Mouse (Mus musculus): ENCODE results near the gene Zfp444. TPM values are rescaled to one million over a fixed set of nuclear protein-coding genes. Genes with fewer than 3 reads are reported as not detected.
A peak's percentile ranks its signal among the peaks of the same experiment; 100 is the strongest.
"Not testable (repeated sequence)": the region's sequence is repeated elsewhere in the genome, so short reads cannot be mapped to it uniquely, and the experiment has no call there.

Zfp444 gene
- total RNA-seq, 2 experiments from 2014 or later = 11.8 to 15.2 TPM

- DNase-seq = no peak
Measured at GRCm38 (mm10) chr7:6162172-6162571, 9.9 kb upstream of the Zfp444 start.

- no peak for DNase-seq
Measured at GRCm38 (mm10) chr7:6164671-6165070, 7.4 kb upstream of the Zfp444 start.

GRCm38 (mm10) chr7:6169403-6169802, 2.6 kb upstream of the Zfp444 start:
- DNase-seq = peak; percentile 52

DNA sequence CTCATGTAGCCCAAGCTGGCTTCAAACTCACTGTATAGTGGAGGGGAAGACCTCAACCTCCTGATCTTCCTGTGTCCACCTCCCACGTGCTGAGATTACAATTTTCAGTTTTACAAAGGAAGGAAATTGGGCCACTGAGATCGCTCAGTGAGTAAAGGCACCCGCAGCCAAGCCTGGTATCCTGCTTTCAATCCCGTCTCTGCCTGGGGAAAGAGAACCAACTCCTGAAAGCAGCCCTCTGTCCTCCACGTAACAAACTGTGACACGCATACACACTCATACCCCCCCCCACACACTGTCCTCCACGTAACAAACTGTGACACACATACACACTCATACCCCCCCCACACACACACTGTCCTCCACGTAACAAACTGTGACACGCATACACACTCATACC, 1.6 kb upstream of the Zfp444 start:
- DNase-seq = no peak

- DNase-seq = no peak
Measured at GRCm38 (mm10) chr7:6170871-6171270, 1.2 kb upstream of the Zfp444 start.

- DNase-seq = peak; percentile 73
Measured at GRCm38 (mm10) chr7:6171444-6172005, 501 bp upstream of the Zfp444 start.

- DNase-seq = no peak
Measured at GRCm38 (mm10) chr7:6172674-6173244, 733 bp downstream of the Zfp444 start.

- DNase-seq = no peak
Measured at GRCm38 (mm10) chr7:6173872-6174271, 1.8 kb downstream of the Zfp444 start.

DNA sequence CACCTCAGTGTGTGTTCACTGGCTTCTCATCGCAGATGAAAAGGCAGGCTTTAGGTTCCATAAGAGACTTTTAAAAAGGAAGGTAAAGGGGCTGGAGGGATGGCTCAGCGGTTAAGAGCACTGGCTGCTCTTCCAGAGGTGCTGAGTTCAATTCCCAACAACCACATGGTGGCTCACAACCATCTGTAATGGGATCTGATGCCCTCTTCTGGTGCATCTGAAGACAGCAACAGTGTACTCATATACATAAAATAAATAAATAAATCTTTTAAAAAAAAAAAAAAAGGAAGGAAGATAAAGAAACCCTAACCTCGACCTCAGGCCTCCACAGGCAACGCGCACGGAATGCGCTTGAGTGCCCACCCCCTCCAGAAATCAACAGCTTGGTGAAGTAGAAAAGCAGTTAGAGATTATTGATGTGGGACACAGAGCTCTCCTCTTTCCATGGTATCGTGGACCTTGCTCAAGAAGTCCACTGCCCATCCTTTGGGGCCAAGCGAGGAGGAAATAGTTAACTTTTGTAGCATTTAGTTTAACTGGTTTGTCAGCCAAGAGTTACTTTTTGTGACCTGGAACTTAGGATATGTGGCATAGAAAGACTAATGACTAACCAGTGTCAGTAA, 2.5 kb downstream of the Zfp444 start:
- not testable (repeated sequence) for DNase-seq

GRCm38 (mm10) chr7:6179013-6179412, 7.0 kb downstream of the Zfp444 start:
- no peak for DNase-seq

DNA sequence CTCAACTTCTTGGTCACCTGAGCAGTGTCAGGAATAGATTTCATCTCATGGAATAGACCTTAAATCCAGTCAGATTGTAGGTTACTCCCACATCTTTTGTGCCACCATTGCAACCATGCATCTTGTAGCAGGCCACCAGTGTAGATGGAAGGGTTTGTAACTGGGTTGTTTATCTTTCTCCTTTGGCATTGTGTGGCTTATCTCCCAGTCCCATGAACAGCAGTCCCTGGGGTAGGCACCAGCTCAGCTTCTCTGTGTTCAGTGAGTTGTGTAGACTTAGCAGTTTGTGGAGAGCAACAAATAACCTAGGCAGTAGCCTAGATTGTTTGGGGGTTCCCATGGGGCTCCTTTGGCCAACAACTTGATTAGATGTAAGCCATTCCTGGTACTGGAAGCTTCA, 10.9 kb downstream of the Zfp444 start:
- no peak for DNase-seq

DNA sequence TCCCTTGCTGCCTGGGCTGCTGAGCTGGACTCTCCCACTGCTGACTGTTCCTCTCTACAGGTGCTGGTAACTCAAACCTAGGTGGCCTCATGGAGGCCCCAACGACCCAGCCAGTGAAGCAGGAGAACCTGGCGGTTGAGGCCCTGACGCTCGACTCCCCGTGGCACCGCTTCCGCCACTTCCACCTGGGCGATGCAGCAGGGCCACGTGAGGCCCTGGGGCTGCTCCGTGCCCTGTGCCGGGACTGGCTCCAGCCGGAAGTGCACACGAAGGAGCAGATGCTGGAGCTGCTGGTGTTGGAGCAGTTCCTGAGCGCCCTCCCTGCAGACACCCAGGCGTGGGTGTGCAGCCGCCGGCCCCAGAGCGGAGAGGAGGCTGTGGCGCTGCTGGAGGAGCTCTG, 11.8 kb downstream of the Zfp444 start:
- DNase-seq = no peak

GRCm38 (mm10) chr7:6184521-6184920, 12.5 kb downstream of the Zfp444 start:
- DNase-seq = peak; percentile 55

GRCm38 (mm10) chr7:6185391-6185790, 13.4 kb downstream of the Zfp444 start:
- no peak for DNase-seq

DNA sequence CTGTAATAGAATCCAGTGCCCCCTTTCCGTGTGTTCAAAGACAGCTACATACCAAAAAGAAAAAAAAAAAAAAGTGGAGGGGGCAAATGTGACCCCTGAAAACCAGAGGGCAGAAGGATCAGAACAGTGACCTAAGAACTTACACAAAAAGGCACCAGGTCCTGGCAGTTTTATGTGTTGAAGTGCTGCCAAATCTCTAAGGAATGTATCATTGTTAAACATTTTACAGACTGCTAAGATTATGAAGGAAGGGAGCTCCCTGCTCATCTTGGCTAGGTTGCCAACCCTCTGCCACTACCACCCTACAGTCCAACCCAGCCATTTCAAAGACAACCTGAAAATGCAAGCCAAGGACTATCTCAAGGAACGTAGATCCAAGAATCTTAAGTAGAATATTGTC, 14.2 kb downstream of the Zfp444 start:
- DNase-seq = no peak

DNA sequence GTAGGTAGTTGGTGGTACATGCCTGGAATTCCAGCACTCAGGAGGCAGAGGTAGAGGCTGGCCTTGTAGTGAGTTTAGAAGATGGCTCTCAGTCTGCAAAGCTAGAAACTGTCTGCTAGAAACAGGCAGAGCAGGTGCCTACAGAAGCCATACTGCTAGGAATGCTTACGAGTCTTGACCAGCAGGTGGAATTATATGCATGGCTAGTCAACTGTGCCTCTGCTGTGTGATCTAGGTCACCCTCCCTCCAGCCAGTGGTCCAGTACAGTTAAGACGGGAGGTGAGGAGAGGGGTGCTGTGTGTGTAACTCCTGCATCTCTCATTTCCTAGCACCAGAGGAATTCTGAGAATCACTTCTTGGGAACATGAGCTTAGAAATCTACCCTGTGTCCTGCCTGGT, 14.7 kb downstream of the Zfp444 start:
- DNase-seq = no peak

- peak; percentile 17 for DNase-seq
Measured at GRCm38 (mm10) chr7:6189542-6189941, 17.5 kb downstream of the Zfp444 start.

DNA sequence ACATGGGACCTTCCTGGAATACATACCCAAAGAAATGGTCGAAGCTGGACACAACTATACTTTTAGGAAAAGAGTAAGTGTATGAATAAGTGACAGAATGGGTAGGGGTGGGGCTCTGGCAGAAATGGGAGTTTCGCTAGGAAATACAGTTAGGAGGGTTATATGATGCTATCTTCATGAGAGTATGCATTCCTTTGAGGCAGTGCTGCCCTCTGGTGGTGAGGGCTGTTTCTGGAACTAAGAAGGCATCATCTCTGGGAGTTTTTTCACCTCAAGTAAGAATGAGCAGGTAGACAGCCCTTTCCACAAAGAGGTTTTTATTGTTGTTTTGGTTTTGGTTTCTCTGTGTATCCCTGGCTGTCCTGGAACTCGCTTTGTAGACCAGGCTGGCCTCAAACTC, 19.4 kb downstream of the Zfp444 start:
- DNase-seq = peak; percentile 85

DNA sequence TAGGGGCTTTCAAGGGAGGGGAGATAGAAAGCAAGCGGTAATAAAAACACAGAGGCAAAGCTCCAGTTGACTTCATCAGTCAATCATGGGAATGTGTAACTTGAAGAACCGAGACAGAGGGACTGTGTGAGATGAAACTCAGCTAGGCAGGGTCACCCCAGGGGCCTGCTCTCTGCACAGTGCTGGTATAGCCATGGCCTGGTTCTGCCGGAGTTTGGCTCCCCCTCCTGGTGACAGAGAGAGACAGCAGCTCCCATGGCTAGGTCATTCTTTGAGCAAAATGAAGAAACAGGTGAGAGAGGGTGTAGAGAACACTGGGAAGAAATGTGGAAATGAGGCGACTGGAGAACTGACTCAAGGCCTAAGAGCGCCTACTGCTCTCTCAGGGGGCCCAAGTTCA, 22.1 kb downstream of the Zfp444 start:
- DNase-seq = peak; percentile 79

DNA sequence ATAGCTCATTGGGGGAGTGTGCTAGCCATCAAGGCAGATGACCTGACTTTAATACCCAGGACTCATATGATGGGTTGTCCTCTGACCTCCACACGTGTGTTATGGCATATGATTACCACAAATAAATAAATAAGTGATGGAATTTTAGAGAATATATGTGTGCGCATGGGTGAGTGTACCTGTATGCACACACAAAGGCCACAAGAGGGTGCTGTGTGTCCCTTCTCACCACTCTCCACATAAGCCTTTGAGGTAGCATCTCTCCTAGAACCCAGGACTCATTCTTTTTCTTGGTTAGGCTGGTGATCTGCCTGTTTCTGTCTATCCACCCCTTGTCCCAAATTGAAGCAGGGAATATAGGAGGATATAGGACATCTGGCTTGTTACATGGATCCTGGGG, 23.8 kb downstream of the Zfp444 start:
- no peak for DNase-seq

GRCm38 (mm10) chr7:6196790-6197189, 24.8 kb downstream of the Zfp444 start, which contains the start of gene Galp:
TSS of gene Galp (plus strand) at chr7:6197090.
- DNase-seq = no peak

DNA sequence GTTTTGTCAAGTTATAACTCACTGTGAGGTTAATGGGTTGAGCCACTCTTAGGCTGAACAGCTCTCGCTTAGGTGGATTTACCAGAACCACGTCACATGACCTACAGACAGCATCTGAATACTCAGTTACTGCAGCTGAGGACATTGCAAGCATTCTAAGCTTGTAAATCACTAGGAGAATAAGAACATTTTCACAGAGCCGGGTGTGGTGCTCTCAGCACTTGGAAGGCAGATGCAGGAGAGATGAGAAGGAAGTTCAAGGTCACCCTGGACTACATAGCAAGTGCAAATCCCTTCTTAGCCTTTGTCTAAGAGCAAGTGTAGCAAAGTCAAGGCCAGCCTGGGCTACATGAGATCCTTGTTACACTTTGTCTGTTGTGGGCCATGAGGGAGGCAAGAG, 32.2 kb downstream of the Zfp444 start:
- DNase-seq = no peak

DNA sequence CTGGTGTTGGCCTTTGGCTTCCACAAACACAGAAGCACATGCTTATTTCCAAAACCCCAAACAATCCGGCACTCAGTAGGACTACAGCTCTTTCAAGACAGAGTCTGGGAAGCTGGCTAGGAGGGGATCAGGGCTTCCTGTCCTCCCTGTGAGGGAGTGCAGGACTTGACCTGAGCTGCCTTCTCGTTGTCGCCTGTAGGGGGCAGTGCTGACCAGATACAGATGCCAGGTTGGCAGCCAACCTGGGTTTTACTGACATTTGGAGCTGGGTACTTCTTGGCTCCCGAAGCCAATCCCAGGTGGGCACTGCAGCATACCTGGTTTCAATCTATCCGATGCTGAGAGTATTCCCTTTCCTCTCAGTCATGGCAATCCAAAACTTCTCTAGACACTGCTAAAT, 41.1 kb downstream of the Zfp444 start:
- DNase-seq = peak; percentile 14

GRCm38 (mm10) chr7:6214691-6215090, 42.7 kb downstream of the Zfp444 start:
- not testable (repeated sequence) for DNase-seq

Measured in heart, postnatal 4 days (tissue).